Mouse (Mus musculus) heart, adult 2 months (tissue): Measurements from ENCODE around the gene Gm45337. TPM values are rescaled to one million over a fixed set of nuclear protein-coding genes. Genes with fewer than 3 reads are reported as not detected.
"Not testable (repeated sequence)": the region's sequence is repeated elsewhere in the genome, so short reads cannot be mapped to it uniquely, and the experiment has no call there.

Experiments used
- DNase-seq, 2 experiments: peaks; one replicate each; pipeline ENCODE4 v3.0.0; 2021
- H3K27ac ChIP-seq: fragments of 200-600 bp; 2 replicates; pipeline ENCODE4 v1.8.1; 2022
- H3K27me3 ChIP-seq: fragments of 200-500 bp; 2 replicates; pipeline ENCODE4 v1.6.1; 2012; ENCODE audit warnings: mild to moderate bottlenecking, low read length, inconsistent platforms, mixed read lengths; ENCODE audit not compliant: control insufficient read depth, insufficient read depth
- H3K36me3 ChIP-seq: fragments of 200-500 bp; 2 replicates; pipeline ENCODE4 v1.6.1; 2012; ENCODE audit warnings: low read length, inconsistent platforms; ENCODE audit not compliant: control insufficient read depth, insufficient read depth
- H3K4me1 ChIP-seq: fragments of 200-500 bp; 2 replicates; pipeline ENCODE4 v1.6.1; 2011; ENCODE audit warnings: low read length; ENCODE audit not compliant: control insufficient read depth, insufficient read depth
- H3K4me3 ChIP-seq: fragments of 200-600 bp; 2 replicates; pipeline ENCODE4 v1.8.1; 2022
- H3K79me2 ChIP-seq: fragments of 200-500 bp; replicated peaks from 2 replicates; pipeline ENCODE4 v1.6.1; 2012; ENCODE audit warnings: mild to moderate bottlenecking, inconsistent platforms, low read length, moderate library complexity, mixed read lengths; ENCODE audit not compliant: control insufficient read depth, insufficient read depth
- H3K9ac ChIP-seq: fragments of 200-500 bp; 2 replicates; pipeline ENCODE4 v1.6.1; 2012; ENCODE audit warnings: low read depth, mild to moderate bottlenecking, control low read depth, inconsistent platforms, low read length, mixed read lengths
- CTCF ChIP-seq: fragments of 200-600 bp; IDR thresholded peaks from 2 replicates; pipeline ENCODE4 v1.8.1; 2022; ENCODE audit warnings: antibody characterized with exemption, mild to moderate bottlenecking, moderate library complexity
- EP300 ChIP-seq: fragments of 200-500 bp; IDR thresholded peaks from 2 replicates; pipeline ENCODE4 v1.6.1; 2011; ENCODE audit warnings: low read depth, low read length, control low read depth; ENCODE audit not compliant: insufficient read depth
- POLR2A ChIP-seq: fragments of 200-500 bp; IDR thresholded peaks from 2 replicates; pipeline ENCODE4 v1.6.1; 2011; ENCODE audit warnings: mild to moderate bottlenecking, low read depth, low read length, control low read depth; ENCODE audit not compliant: insufficient read depth
- WGBS: fragments of 180-500 bp; shearing (Covaris S2); methylation state at CpG from one replicate; pipeline ENCODE4 v1.1.7; 2018; 5-methylcytosine and 5-hydroxymethylcytosine counted together
- intact Hi-C: fragments of 180-260 bp; cut with DNase I; formaldehyde crosslinking; loops from one replicate; pipeline ENCODE4 v1.15.1; 2025
- long read RNA-seq: library from polyadenylated mRNA; stranded (forward); transcript quantifications from one replicate; pipeline ENCODE4 v2.0.0, GENCODE M21; 2021
- polyA plus RNA-seq: library from polyadenylated mRNA; depleted of rRNA; stranded (reverse); fragments of >200 nt; gene quantifications from 2 replicates; pipeline ENCODE4 v1.2.3, GENCODE M21; 2012; rRNA removed
- total RNA-seq, 2 experiments: library from RNA; stranded (reverse); gene quantifications; 2 replicates each; pipeline ENCODE4 v1.2.3; 2021

Gene Gm45337
- not detected for total RNA-seq
- not detected in 2 replicates for polyA plus RNA-seq
- long read RNA-seq, result 0 reads

DNA sequence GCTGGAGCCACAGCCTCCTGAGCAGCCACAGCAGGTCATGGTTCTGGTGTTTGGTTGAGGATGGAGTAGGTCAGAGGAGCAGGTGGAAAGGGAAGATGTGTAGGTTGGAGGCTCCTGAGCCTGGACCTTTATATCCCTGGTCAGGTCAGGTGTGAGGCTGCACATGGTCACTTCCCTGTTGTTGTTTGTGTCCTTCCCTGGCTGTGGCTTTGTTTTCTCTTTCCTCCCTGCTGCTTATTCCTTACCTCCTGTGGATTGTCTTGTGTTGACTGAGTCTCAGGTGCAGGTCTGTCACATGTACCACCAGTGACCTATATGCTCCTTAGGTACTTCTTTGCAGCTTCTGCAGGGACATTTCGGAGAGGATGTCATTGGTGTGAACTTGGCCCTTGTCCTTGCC lies at the start of gene Gm45337:
Gm45337 (minus strand) TSS at position 101 of the 400 bp plus-strand sequence.
- Histone ChIP-seq H3K79me2 (no peaks in the 10 kb centered on the region), H3K27me3 (no peaks in the 10 kb centered on the region), H3K4me3 (no peak within 1 kb of the TSS), H3K36me3 (no peaks in the 10 kb centered on the region), H3K9ac (no peak within 1 kb of the TSS), H3K27ac (no peak within 1 kb of the TSS), H3K4me1 (peaks cover 1% of the 10 kb centered on the region; the same call in 1 of the 2 replicates)
- DNase-seq, result no peak
- intact Hi-C loops, result loop anchor here (2.0 to 10.0 kb wide), 2 partner anchors 60 to 104 kb away; no protein-coding TSS in a partner anchor
- 68% methylated on average over 1 of the region's 1 CpGs for WGBS
- TF ChIP-seq CTCF (no peak), EP300 (no peak), POLR2A (no peak)

GRCm38 (mm10) chr7:142190289-142190688 lies 45.9 kb upstream of the Gm45337 start, which contains the start of gene Gm10153:
TSS of gene Gm10153 (minus strand) at chr7:142190389.
- no peak within 1 kb of the TSS for H3K9ac ChIP-seq
- no peak for TF ChIP-seq CTCF
- no peak for TF ChIP-seq POLR2A
- TF ChIP-seq EP300, result no peak
- DNase-seq, result no peak
- no peaks in the 10 kb centered on the region for H3K4me1 ChIP-seq
- no peak within 1 kb of the TSS for H3K4me3 ChIP-seq
- WGBS, result 26% methylated on average over 2 of the region's 2 CpGs
- H3K27ac ChIP-seq, result no peak within 1 kb of the TSS
- H3K27me3 ChIP-seq, result no peaks in the 10 kb centered on the region
- no peaks in the 10 kb centered on the region for H3K79me2 ChIP-seq
- no peaks in the 10 kb centered on the region for H3K36me3 ChIP-seq
- intact Hi-C loops, result no loop called here

- 62% methylated on average over 2 of the region's 2 CpGs for WGBS
- Histone ChIP-seq H3K36me3 (no peaks in the 10 kb centered on the region), H3K4me1 (no peaks in the 10 kb centered on the region), H3K4me3 (no peak overlapping the region), H3K79me2 (no peaks in the 10 kb centered on the region), H3K27ac (no peak overlapping the region), H3K27me3 (no peaks in the 10 kb centered on the region), H3K9ac (no peak overlapping the region)
- no peak for DNase-seq
- intact Hi-C loops, result no loop called here
- TF ChIP-seq POLR2A (no peak), CTCF (no peak), EP300 (no peak)
Observed at GRCm38 (mm10) chr7:142188156-142188555, 43.7 kb upstream of the Gm45337 start.

DNA sequence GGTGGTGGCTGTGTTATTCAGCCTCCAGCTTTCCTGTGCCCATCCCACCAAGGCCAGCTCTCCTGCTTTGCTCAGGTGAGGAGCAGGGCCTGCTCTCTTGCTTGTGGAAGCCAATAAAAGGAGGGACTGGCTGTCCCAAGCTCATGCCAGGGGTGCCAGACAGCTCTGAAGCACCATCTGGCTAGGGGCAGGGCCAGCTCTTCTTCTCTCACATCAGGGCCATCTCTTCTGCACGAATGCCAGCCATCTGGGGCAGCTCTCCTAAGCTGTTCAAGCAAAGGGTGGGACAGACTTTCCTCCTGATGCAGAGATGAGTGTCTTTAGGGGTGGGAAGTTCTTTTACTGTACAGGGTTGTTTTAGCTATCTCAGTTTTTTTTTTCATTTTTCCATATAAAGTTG lies 36.6 kb upstream of the Gm45337 start:
- no peak for TF ChIP-seq EP300
- no peak for TF ChIP-seq POLR2A
- TF ChIP-seq CTCF, result no peak
- WGBS, result 21% methylated on average over 1 of the region's 1 CpGs
- no peaks in the 10 kb centered on the region for H3K4me1 ChIP-seq
- no peak overlapping the region for H3K4me3 ChIP-seq
- no peaks in the 10 kb centered on the region for H3K36me3 ChIP-seq
- intact Hi-C loops, result no loop called here
- DNase-seq, result no peak
- H3K79me2 ChIP-seq, result no peaks in the 10 kb centered on the region
- H3K9ac ChIP-seq, result no peak overlapping the region
- H3K27ac ChIP-seq, result no peak overlapping the region
- H3K27me3 ChIP-seq, result no peaks in the 10 kb centered on the region

DNA sequence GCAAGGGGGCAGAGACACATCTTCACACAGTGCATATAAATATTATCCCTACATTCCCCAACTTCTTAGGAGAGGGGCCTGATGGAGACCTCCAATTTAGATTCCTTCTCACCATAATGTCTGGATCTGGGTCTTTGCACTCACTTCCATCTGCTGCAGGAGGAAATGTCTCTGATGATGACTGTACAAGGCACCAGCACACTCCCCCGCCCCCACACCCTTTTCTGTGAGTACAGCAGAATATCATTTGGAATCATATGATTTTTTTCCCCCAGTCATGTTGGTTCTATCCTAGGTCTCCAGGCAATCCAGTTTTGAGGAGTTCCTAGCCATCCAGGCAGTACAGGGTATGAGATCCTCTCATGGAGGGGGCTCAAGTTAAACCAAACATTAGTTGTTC lies 34.3 kb upstream of the Gm45337 start:
- Histone ChIP-seq H3K4me3 (no peak overlapping the region), H3K27ac (no peak overlapping the region), H3K79me2 (no peaks in the 10 kb centered on the region), H3K36me3 (no peaks in the 10 kb centered on the region), H3K27me3 (no peaks in the 10 kb centered on the region), H3K9ac (no peak overlapping the region), H3K4me1 (no peaks in the 10 kb centered on the region)
- intact Hi-C loops, result no loop called here
- TF ChIP-seq CTCF, result no peak
- no peak for TF ChIP-seq EP300
- TF ChIP-seq POLR2A, result no peak
- 67% methylated on average over 1 of the region's 1 CpGs for WGBS
- no peak for DNase-seq

DNA sequence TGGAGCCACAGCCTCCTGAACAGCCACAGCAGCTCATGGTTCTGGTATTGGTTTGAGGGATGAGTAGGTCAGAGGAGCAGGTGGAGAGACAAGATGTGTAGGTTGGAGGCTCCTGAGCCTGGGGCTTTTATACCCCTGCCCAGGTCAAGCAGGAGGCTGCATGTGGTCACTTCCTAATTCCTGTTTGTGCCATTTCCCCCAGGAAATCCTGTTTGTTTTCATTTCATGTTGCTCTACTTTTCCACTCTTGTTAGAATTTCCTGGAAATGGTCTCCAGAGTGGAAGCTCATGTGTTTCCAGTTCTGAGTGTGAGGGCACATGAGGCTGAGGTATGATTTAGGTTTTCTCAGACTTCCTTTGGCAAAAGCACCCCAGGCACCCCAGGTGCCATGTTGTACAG lies 31.5 kb upstream of the Gm45337 start, which contains the start of gene Krtap5-2:
Krtap5-2 (minus strand) TSS at position 101 of the 400 bp plus-strand sequence.
- H3K27ac ChIP-seq, DNase-seq, intact Hi-C loops: not testable (repeated sequence)

GRCm38 (mm10) chr7:142169836-142170235 lies 25.4 kb upstream of the Gm45337 start:
- H3K4me3 ChIP-seq, result no peak overlapping the region
- no peaks in the 10 kb centered on the region for H3K4me1 ChIP-seq
- no peaks in the 10 kb centered on the region for H3K27me3 ChIP-seq
- no peak for DNase-seq
- no peaks in the 10 kb centered on the region for H3K79me2 ChIP-seq
- intact Hi-C loops, result no loop called here
- H3K36me3 ChIP-seq, result no peaks in the 10 kb centered on the region
- TF ChIP-seq POLR2A (no peak), CTCF (peak; percentile 71)
- 43% methylated on average over 3 of the region's 3 CpGs for WGBS
- no peak overlapping the region for H3K27ac ChIP-seq
- no peak overlapping the region for H3K9ac ChIP-seq

More for the DNA sequence above, 31.5 kb upstream of the Gm45337 start, which contains the start of gene Krtap5-2:
- H3K27me3 ChIP-seq, H3K36me3 ChIP-seq, H3K4me3 ChIP-seq, H3K79me2 ChIP-seq, H3K9ac ChIP-seq, H3K4me1 ChIP-seq: not testable (repeated sequence)

DNA sequence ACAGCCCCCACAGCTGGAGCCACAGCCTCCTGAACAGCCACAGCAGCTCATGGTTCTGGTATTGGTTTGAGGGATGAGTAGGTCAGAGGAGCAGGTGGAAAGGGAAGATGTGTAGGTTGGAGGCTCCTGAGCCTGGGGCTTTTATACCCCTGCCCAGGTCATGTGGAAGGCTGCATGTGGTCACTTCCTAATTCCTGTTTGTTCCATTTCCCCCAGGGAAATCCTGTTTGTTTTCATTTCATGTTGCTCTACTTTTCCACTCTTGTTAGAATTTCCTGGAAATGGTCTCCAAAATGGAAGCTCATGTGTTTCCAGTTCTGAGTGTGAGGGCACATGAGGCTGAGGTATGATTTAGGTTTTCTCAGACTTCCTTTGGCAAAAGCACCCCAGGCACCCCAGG lies 21.2 kb upstream of the Gm45337 start, which contains the start of gene Gm4553:
Gm4553 (minus strand) TSS at position 101 of the 400 bp plus-strand sequence.
- H3K9ac ChIP-seq, H3K4me1 ChIP-seq, H3K36me3 ChIP-seq, H3K4me3 ChIP-seq, DNase-seq, H3K27me3 ChIP-seq, intact Hi-C loops, H3K79me2 ChIP-seq, H3K27ac ChIP-seq: not testable (repeated sequence)
